ENCODE assay signal across 8 mouse cellular contexts in the genomic region with DNA sequence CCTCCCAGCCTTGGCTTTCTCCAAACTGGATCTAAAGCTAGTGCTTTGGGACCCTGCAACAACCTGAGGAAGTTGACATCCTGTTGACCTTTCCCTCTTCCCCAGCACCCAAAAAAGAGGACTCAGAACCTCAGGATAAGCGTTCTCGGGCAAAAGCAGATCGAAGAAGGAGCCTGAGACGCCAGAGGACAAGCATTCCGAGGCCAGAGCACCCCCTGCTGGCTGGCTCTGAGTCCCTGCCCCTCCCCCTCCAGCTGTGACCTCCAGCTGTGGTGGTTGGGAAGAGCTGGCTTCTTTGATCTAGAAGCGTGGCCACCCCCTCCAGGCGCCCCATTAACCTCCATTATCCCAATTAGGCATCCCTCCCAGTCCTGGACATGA. TPM values are rescaled to one million over a fixed set of nuclear protein-coding genes. Genes with fewer than 3 reads are reported as not detected.
DNase-seq lines count a peak whose midpoint lies in the region; ATAC-seq and TF ChIP-seq lines count a peak whose summit lies in the region.

No protein-coding gene starts in this region.

- ATAC-seq in forebrain, embryonic 12.5 days (ENCODE audit: low FRiP score), result peak; percentile 68
- peak; percentile 86 for ATAC-seq in heart, postnatal 0 days (ENCODE audit: insufficient read depth, low read depth)
- peak; percentile 64 for ATAC-seq in neural tube, embryonic 14.5 days (ENCODE audit: low read depth)

- TF ChIP-seq POLR2A in brain, embryonic 14.5 days (IDR thresholded peaks at IDR 0.05; ENCODE audit: borderline replicate concordance, extremely low read depth, insufficient read depth, insufficient read length, poor library complexity, severe bottlenecking), result no peak

- peak; percentile 90 for DNase-seq in CD4-positive, CD25-positive, alpha-beta regulatory T cell, adult 2 months (ENCODE audit: low read depth, low spot score)
- DNase-seq in brain, embryonic 14.5 days (ENCODE audit: low read depth), result peak; percentile 85
- peak; percentile 91 for DNase-seq in heart, postnatal 0 days (ENCODE audit: low spot score)
- peak; percentile 95 to 96 for DNase-seq in kidney, postnatal 4 days
- DNase-seq in lung, adult 18-20 months, result peak; percentile 85 to 89
- peak; percentile 94 for DNase-seq in testis, postnatal 10 days (ENCODE audit: low spot score)

- WGBS in forebrain, embryonic 12.5 days, result 0% methylated on average over 7 of the region's 7 CpGs
- 0% methylated on average over 7 of the region's 7 CpGs for WGBS in heart, postnatal 0 days
- WGBS in neural tube, embryonic 14.5 days, result 2% methylated on average over 7 of the region's 7 CpGs

- TF ChIP-seq CTCF in brain, embryonic 14.5 days (IDR thresholded peaks at IDR 0.05; ENCODE audit: borderline replicate concordance, extremely low read depth, insufficient read depth, insufficient read length), result peak; percentile 82
- peak; percentile 88 for TF ChIP-seq CTCF in heart, postnatal 0 days (IDR thresholded peaks at IDR 0.05; ENCODE audit: low read depth)

- H3K9me3 ChIP-seq in forebrain, embryonic 12.5 days, result no peaks in the 10 kb centered on the region
- H3K9me3 ChIP-seq in heart, postnatal 0 days (replicated peaks; ENCODE audit: control insufficient read depth, low read length), result no peaks in the 10 kb centered on the region
- no peaks in the 10 kb centered on the region for H3K9me3 ChIP-seq in neural tube, embryonic 14.5 days (ENCODE audit: control insufficient read depth, low read length)

- peak overlapping the region; percentile 58 for H3K4me3 ChIP-seq in forebrain, embryonic 12.5 days (replicated peaks)
- peak overlapping the region; percentile 65 for H3K4me3 ChIP-seq in heart, postnatal 0 days (ENCODE audit: low read depth, low read length)
- H3K4me3 ChIP-seq in neural tube, embryonic 14.5 days (ENCODE audit: low read depth, low read length), result peak overlapping the region; percentile 52

- H3K9ac ChIP-seq in forebrain, embryonic 12.5 days, result peak overlapping the region; percentile 73
- peak overlapping the region; percentile 59 for H3K9ac ChIP-seq in heart, postnatal 0 days (replicated peaks; ENCODE audit: low read depth, low read length)
- H3K9ac ChIP-seq in neural tube, embryonic 14.5 days (replicated peaks; ENCODE audit: low read depth, low read length), result peak overlapping the region; percentile 62

- H3K27ac ChIP-seq in forebrain, embryonic 12.5 days, result peak overlapping the region; percentile 65
- H3K27ac ChIP-seq in heart, postnatal 0 days (ENCODE audit: low read depth), result peak overlapping the region; percentile 77
- peak overlapping the region; percentile 57 for H3K27ac ChIP-seq in neural tube, embryonic 14.5 days (ENCODE audit: low read depth, low read length)

- 0 out of 2 replicates have a peak, but pooled peaks have one; percentile 28 for TF ChIP-seq EP300 in heart, postnatal 0 days (IDR thresholded peaks at IDR 0.05; ENCODE audit: low read depth)

- H3K36me3 ChIP-seq in forebrain, embryonic 12.5 days (replicated peaks), result no peaks in the 10 kb centered on the region
- H3K36me3 ChIP-seq in heart, postnatal 0 days (replicated peaks; ENCODE audit: control insufficient read depth, insufficient read depth, low read length), result no peaks in the 10 kb centered on the region
- no peaks in the 10 kb centered on the region for H3K36me3 ChIP-seq in neural tube, embryonic 14.5 days (ENCODE audit: control insufficient read depth, insufficient read depth, low read length)

- H3K4me2 ChIP-seq in forebrain, embryonic 12.5 days, result peak overlapping the region; percentile 97
- H3K4me2 ChIP-seq in heart, postnatal 0 days (ENCODE audit: low read depth, low read length), result peak overlapping the region; percentile 98
- peak overlapping the region; percentile 92 for H3K4me2 ChIP-seq in neural tube, embryonic 14.5 days (ENCODE audit: low read depth, low read length)

- peaks cover 20% of the 10 kb centered on the region for H3K27me3 ChIP-seq in forebrain, embryonic 12.5 days
- 0 out of 2 replicates have a peak, but pooled peaks cover 1% of the 10 kb centered on the region for H3K27me3 ChIP-seq in heart, postnatal 0 days (ENCODE audit: control insufficient read depth, insufficient read depth, low read length)
- H3K27me3 ChIP-seq in neural tube, embryonic 14.5 days (ENCODE audit: control insufficient read depth, insufficient read depth, low read length), result no peaks in the 10 kb centered on the region

- H3K4me1 ChIP-seq in forebrain, embryonic 12.5 days, result peaks cover 20% of the 10 kb centered on the region
- H3K4me1 ChIP-seq in heart, postnatal 0 days (ENCODE audit: control insufficient read depth, insufficient read depth), result no peaks in the 10 kb centered on the region; the same call in 1 of the 2 replicates
- peaks cover 4% of the 10 kb centered on the region; the same call in 1 of the 2 replicates for H3K4me1 ChIP-seq in neural tube, embryonic 14.5 days (ENCODE audit: control insufficient read depth, insufficient read depth, low read length)

RNA-seq across cellular contexts. Expression of a gene that starts 10.2 kb away (rescaled TPM):
- 0.69 and 4.1 TPM in 2 replicates for polyA plus RNA-seq in brain, embryonic 14.5 days (2012; rRNA removed)
- 0.32 and 0.46 TPM in 2 replicates for polyA plus RNA-seq in forebrain, embryonic 12.5 days (2016; fragmentation: Nextera tagmentation; extraction: Ambion mirVana)
- not detected in 2 replicates for total RNA-seq in heart, postnatal 0 days (2014; rRNA removed; ENCODE audit: low replicate concordance)
- not detected in 2 replicates for polyA plus RNA-seq in heart, postnatal 0 days (2015; fragmentation: Nextera tagmentation; extraction: Ambion mirVana)
- 0.39 and 4.0 TPM in 2 replicates for polyA plus RNA-seq in neural tube, embryonic 14.5 days (2014; fragmentation: Nextera tagmentation; extraction: Ambion mirVana)

RNA-seq across cellular contexts. Expression of a gene that starts 26.6 kb away (rescaled TPM):
- polyA plus RNA-seq in brain, embryonic 14.5 days (2012; rRNA removed), result 33.6 and 49.2 TPM in 2 replicates
- 75.0 and 78.2 TPM in 2 replicates for polyA plus RNA-seq in forebrain, embryonic 12.5 days (2016; fragmentation: Nextera tagmentation; extraction: Ambion mirVana)
- total RNA-seq in heart, postnatal 0 days (2014; rRNA removed; ENCODE audit: low replicate concordance), result 25.9 and 59.6 TPM in 2 replicates
- polyA plus RNA-seq in heart, postnatal 0 days (2015; fragmentation: Nextera tagmentation; extraction: Ambion mirVana), result 18.8 and 20.4 TPM in 2 replicates
- 25.8 and 26.8 TPM in 2 replicates for polyA plus RNA-seq in neural tube, embryonic 14.5 days (2014; fragmentation: Nextera tagmentation; extraction: Ambion mirVana)

RNA-seq across cellular contexts. Expression of a gene that starts 28.8 kb away (rescaled TPM):
- 19.2 and 20.8 TPM in 2 replicates for polyA plus RNA-seq in brain, embryonic 14.5 days (2012; rRNA removed)
- polyA plus RNA-seq in forebrain, embryonic 12.5 days (2016; fragmentation: Nextera tagmentation; extraction: Ambion mirVana), result 10.8 and 11.2 TPM in 2 replicates
- total RNA-seq in heart, postnatal 0 days (2014; rRNA removed; ENCODE audit: low replicate concordance), result 32.1 and 32.6 TPM in 2 replicates
- polyA plus RNA-seq in heart, postnatal 0 days (2015; fragmentation: Nextera tagmentation; extraction: Ambion mirVana), result 3.0 and 3.1 TPM in 2 replicates
- 5.3 and 6.3 TPM in 2 replicates for polyA plus RNA-seq in neural tube, embryonic 14.5 days (2014; fragmentation: Nextera tagmentation; extraction: Ambion mirVana)

RNA-seq across cellular contexts. Expression of a gene that starts 45.6 kb away (rescaled TPM):
- 109 and 137 TPM in 2 replicates for polyA plus RNA-seq in brain, embryonic 14.5 days (2012; rRNA removed)
- 105 and 110 TPM in 2 replicates for polyA plus RNA-seq in forebrain, embryonic 12.5 days (2016; fragmentation: Nextera tagmentation; extraction: Ambion mirVana)
- total RNA-seq in heart, postnatal 0 days (2014; rRNA removed; ENCODE audit: low replicate concordance), result 35.6 and 60.5 TPM in 2 replicates
- polyA plus RNA-seq in heart, postnatal 0 days (2015; fragmentation: Nextera tagmentation; extraction: Ambion mirVana), result 39.0 and 41.1 TPM in 2 replicates
- polyA plus RNA-seq in neural tube, embryonic 14.5 days (2014; fragmentation: Nextera tagmentation; extraction: Ambion mirVana), result 89.1 and 99.2 TPM in 2 replicates

RNA-seq across cellular contexts. Expression of a gene that starts 51.2 kb away (rescaled TPM):
- 303 and 362 TPM in 2 replicates for polyA plus RNA-seq in brain, embryonic 14.5 days (2012; rRNA removed)
- polyA plus RNA-seq in forebrain, embryonic 12.5 days (2016; fragmentation: Nextera tagmentation; extraction: Ambion mirVana), result 352 and 355 TPM in 2 replicates
- 90.7 and 148 TPM in 2 replicates for total RNA-seq in heart, postnatal 0 days (2014; rRNA removed; ENCODE audit: low replicate concordance)
- polyA plus RNA-seq in heart, postnatal 0 days (2015; fragmentation: Nextera tagmentation; extraction: Ambion mirVana), result 344 and 362 TPM in 2 replicates
- polyA plus RNA-seq in neural tube, embryonic 14.5 days (2014; fragmentation: Nextera tagmentation; extraction: Ambion mirVana), result 546 and 560 TPM in 2 replicates

Comparison
In these comparisons a context has a peak if more than half of its experiments do, and no peak if none do; other contexts are left out.
1. Peak in every context shown above with its lines: DNase-seq, ATAC-seq, H3K4me3 ChIP-seq and H3K27ac ChIP-seq.